Mouse (Mus musculus): Measurements from ENCODE around the gene Rgs12. TPM values are rescaled to one million over a fixed set of nuclear protein-coding genes. Genes with fewer than 3 reads are reported as not detected.

Rgs12 gene
- total and polyA plus RNA-seq, 3 experiments, result 13.1 to 26.2 (median 16.5) TPM

GRCm38 (mm10) chr5:35011156-35011923 is 62.1 kb downstream of the Rgs12 start:
- no peak overlapping the region for H3K4me3 ChIP-seq
- 87% methylated on average over 6 of the region's 6 CpGs for WGBS
- TF ChIP-seq POLR2A (IDR thresholded peaks at IDR 0.05; ENCODE audit: insufficient read depth, low read depth, low read length), result no peak
- no peak for TF ChIP-seq CTCF (IDR thresholded peaks at IDR 0.05)
- TF ChIP-seq EP300 (IDR thresholded peaks at IDR 0.05; ENCODE audit: insufficient read depth, low read depth, low read length), result no peak
- H3K27me3 ChIP-seq (ENCODE audit: control insufficient read depth, insufficient read depth, low read length), result no peaks in the 10 kb centered on the region
- H3K79me2 ChIP-seq (replicated peaks; ENCODE audit: control insufficient read depth, insufficient read depth, low read length), result no peaks in the 10 kb centered on the region
- H3K4me1 ChIP-seq (ENCODE audit: control insufficient read depth, insufficient read depth, low read length), result peaks cover 2% of the 10 kb centered on the region
- H3K36me3 ChIP-seq (ENCODE audit: control insufficient read depth, insufficient read depth, low read length), result 0 out of 2 replicates have a peak, but pooled peaks cover 3% of the 10 kb centered on the region
- peak overlapping the region; percentile 65 for H3K27ac ChIP-seq
- no peak for DNase-seq
- H3K9ac ChIP-seq (ENCODE audit: low read depth, low read length), result no peak overlapping the region
- intact Hi-C loops (cut with DNase I), result no loop called here

GRCm38 (mm10) chr5:35014036-35014435 is 64.8 kb downstream of the Rgs12 start:
- H3K4me3 ChIP-seq, result no peak overlapping the region
- intact Hi-C loops (cut with DNase I), result no loop called here
- H3K4me1 ChIP-seq (ENCODE audit: control insufficient read depth, insufficient read depth, low read length), result peaks cover 5% of the 10 kb centered on the region; the same call in 1 of the 2 replicates
- 0 out of 2 replicates have a peak, but pooled peaks cover 3% of the 10 kb centered on the region for H3K36me3 ChIP-seq (ENCODE audit: control insufficient read depth, insufficient read depth, low read length)
- no peaks in the 10 kb centered on the region for H3K27me3 ChIP-seq (ENCODE audit: control insufficient read depth, insufficient read depth, low read length)
- 78% methylated on average over 6 of the region's 6 CpGs for WGBS
- DNase-seq, result no peak
- no peaks in the 10 kb centered on the region for H3K79me2 ChIP-seq (replicated peaks; ENCODE audit: control insufficient read depth, insufficient read depth, low read length)
- no peak overlapping the region for H3K9ac ChIP-seq (ENCODE audit: low read depth, low read length)
- no peak overlapping the region for H3K27ac ChIP-seq
- TF ChIP-seq EP300 (IDR thresholded peaks at IDR 0.05; ENCODE audit: insufficient read depth, low read depth, low read length), result no peak
- no peak for TF ChIP-seq POLR2A (IDR thresholded peaks at IDR 0.05; ENCODE audit: insufficient read depth, low read depth, low read length)
- TF ChIP-seq CTCF (IDR thresholded peaks at IDR 0.05), result no peak

GRCm38 (mm10) chr5:35019673-35020300 is 70.5 kb downstream of the Rgs12 start:
- DNase-seq, result no peak
- Histone ChIP-seq H3K27me3 (ENCODE audit: control insufficient read depth, insufficient read depth, low read length) (no peaks in the 10 kb centered on the region), H3K79me2 (replicated peaks; ENCODE audit: control insufficient read depth, insufficient read depth, low read length) (no peaks in the 10 kb centered on the region), H3K27ac (no peak overlapping the region), H3K4me1 (ENCODE audit: control insufficient read depth, insufficient read depth, low read length) (peaks cover 4% of the 10 kb centered on the region; the same call in 1 of the 2 replicates), H3K9ac (ENCODE audit: low read depth, low read length) (no peak overlapping the region), H3K36me3 (ENCODE audit: control insufficient read depth, insufficient read depth, low read length) (no peaks in the 10 kb centered on the region), H3K4me3 (no peak overlapping the region)
- TF ChIP-seq POLR2A (IDR thresholded peaks at IDR 0.05; ENCODE audit: insufficient read depth, low read depth, low read length), result no peak
- WGBS, result 60% methylated on average over 9 of the region's 9 CpGs
- intact Hi-C loops (cut with DNase I), result no loop called here

- DNase-seq, result no peak
- no peak for TF ChIP-seq POLR2A (IDR thresholded peaks at IDR 0.05; ENCODE audit: insufficient read depth, low read depth, low read length)
- TF ChIP-seq CTCF (IDR thresholded peaks at IDR 0.05), result no peak
- no peak for TF ChIP-seq EP300 (IDR thresholded peaks at IDR 0.05; ENCODE audit: insufficient read depth, low read depth, low read length)
- no peak overlapping the region for H3K9ac ChIP-seq (ENCODE audit: low read depth, low read length)
- H3K27ac ChIP-seq, result no peak overlapping the region
- intact Hi-C loops (cut with DNase I), result no loop called here
- H3K79me2 ChIP-seq (replicated peaks; ENCODE audit: control insufficient read depth, insufficient read depth, low read length), result no peaks in the 10 kb centered on the region
- H3K4me1 ChIP-seq (ENCODE audit: control insufficient read depth, insufficient read depth, low read length), result peaks cover 5% of the 10 kb centered on the region; the same call in 1 of the 2 replicates
- no peaks in the 10 kb centered on the region for H3K36me3 ChIP-seq (ENCODE audit: control insufficient read depth, insufficient read depth, low read length)
- no peak overlapping the region for H3K4me3 ChIP-seq
- 78% methylated on average over 9 of the region's 9 CpGs for WGBS
- no peaks in the 10 kb centered on the region for H3K27me3 ChIP-seq (ENCODE audit: control insufficient read depth, insufficient read depth, low read length)
Observed at GRCm38 (mm10) chr5:35020410-35021241, 71.4 kb downstream of the Rgs12 start.

GRCm38 (mm10) chr5:35024975-35025374 is 75.7 kb downstream of the Rgs12 start:
- intact Hi-C loops (cut with DNase I), result loop anchor here (1.0 kb wide), 2 partner anchors 39 to 109 kb away; no protein-coding TSS in a partner anchor
- Histone ChIP-seq H3K27ac (no peak overlapping the region; the same call in 1 of the 2 replicates), H3K36me3 (ENCODE audit: control insufficient read depth, insufficient read depth, low read length) (no peaks in the 10 kb centered on the region), H3K4me1 (ENCODE audit: control insufficient read depth, insufficient read depth, low read length) (peaks cover 9% of the 10 kb centered on the region), H3K9ac (ENCODE audit: low read depth, low read length) (no peak overlapping the region), H3K79me2 (replicated peaks; ENCODE audit: control insufficient read depth, insufficient read depth, low read length) (no peaks in the 10 kb centered on the region), H3K27me3 (ENCODE audit: control insufficient read depth, insufficient read depth, low read length) (no peaks in the 10 kb centered on the region), H3K4me3 (no peak overlapping the region)
- TF ChIP-seq CTCF (IDR thresholded peaks at IDR 0.05), result peak; percentile 87
- peak; percentile 63; the same call in 1 of the 2 replicates for TF ChIP-seq EP300 (IDR thresholded peaks at IDR 0.05; ENCODE audit: insufficient read depth, low read depth, low read length)
- TF ChIP-seq POLR2A (IDR thresholded peaks at IDR 0.05; ENCODE audit: insufficient read depth, low read depth, low read length), result no peak
- 7% methylated on average over 2 of the region's 2 CpGs for WGBS
- peak; percentile 65 to 78 for DNase-seq

Measured in heart, adult 2 months (tissue).